Mouse (Mus musculus) ovary, adult 18-20 months (tissue): ENCODE results near the gene Ybx1.

Source experiments
- DNase-seq: peaks from one replicate; pipeline ENCODE4 v3.0.0; 2022; ENCODE audit warnings: low spot score, mixed read lengths

The Ybx1 gene

GRCm38 (mm10) chr4:119233256-119233901 lies 61.0 kb downstream of the Ybx1 start:
- DNase-seq = peak; percentile 34

- peak; percentile 99 for DNase-seq
These were observed 61.8 kb downstream of the Ybx1 start, which contains the start of the genes AU022252 and P3h1 for GRCm38 (mm10) chr4:119232410-119233255. Gene AU022252 (minus strand): TSS chr4:119232712. Gene P3h1 (plus strand): TSS chr4:119232915.
